Mouse (Mus musculus): ENCODE data around the gene Map2. TPM values are rescaled to one million over a fixed set of nuclear protein-coding genes. Genes with fewer than 3 reads are reported as not detected.

Gene Map2
- polyA plus RNA-seq, 1 experiment = 1.6 TPM

DNA sequence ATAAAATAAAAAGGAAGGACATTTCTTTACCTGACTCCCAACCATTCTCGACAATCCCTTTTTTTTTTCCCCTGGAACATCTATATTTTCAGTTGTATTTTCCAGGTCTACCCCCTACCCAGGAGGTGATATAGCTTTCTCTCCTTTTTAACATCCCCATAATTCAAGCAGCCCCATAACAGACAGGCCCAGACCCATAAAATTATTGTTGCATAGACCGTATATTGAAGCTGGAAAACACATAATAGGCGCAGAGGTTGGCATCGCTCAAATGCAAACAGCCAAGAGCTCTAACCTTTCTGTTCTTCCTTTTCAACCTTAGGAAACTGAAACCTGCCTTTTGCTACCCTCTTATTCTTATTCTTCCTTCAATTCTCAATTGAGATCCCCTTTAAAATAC is 211.2 kb downstream of the Map2 start:
- no peak for DNase-seq (ENCODE audit: low read depth in 1 of 2, low spot score in 2 of 2)
- no peak overlapping the region for H3K4me3 ChIP-seq (ENCODE audit: extremely low read depth, insufficient read depth, insufficient read length)
- H3K4me1 ChIP-seq (ENCODE audit: control insufficient read depth, insufficient read depth, insufficient read length) = peaks cover 6% of the 10 kb centered on the region; the same call in 1 of the 2 replicates
- 89% methylated on average over 4 of the region's 4 CpGs for WGBS
- no peak overlapping the region for H3K27ac ChIP-seq (ENCODE audit: insufficient read depth, low read length)
- no peak for TF ChIP-seq POLR2A (IDR thresholded peaks at IDR 0.05; ENCODE audit: low read depth, low read length)
- no peak for TF ChIP-seq CTCF (IDR thresholded peaks at IDR 0.05; ENCODE audit: extremely low read depth, insufficient read depth, insufficient read length, insufficient replicate concordance)
- H3K36me3 ChIP-seq (ENCODE audit: control insufficient read depth, insufficient read depth, low read length) = no peaks in the 10 kb centered on the region
- H3K27me3 ChIP-seq (ENCODE audit: control insufficient read depth, insufficient read depth, low read length) = no peaks in the 10 kb centered on the region

DNA sequence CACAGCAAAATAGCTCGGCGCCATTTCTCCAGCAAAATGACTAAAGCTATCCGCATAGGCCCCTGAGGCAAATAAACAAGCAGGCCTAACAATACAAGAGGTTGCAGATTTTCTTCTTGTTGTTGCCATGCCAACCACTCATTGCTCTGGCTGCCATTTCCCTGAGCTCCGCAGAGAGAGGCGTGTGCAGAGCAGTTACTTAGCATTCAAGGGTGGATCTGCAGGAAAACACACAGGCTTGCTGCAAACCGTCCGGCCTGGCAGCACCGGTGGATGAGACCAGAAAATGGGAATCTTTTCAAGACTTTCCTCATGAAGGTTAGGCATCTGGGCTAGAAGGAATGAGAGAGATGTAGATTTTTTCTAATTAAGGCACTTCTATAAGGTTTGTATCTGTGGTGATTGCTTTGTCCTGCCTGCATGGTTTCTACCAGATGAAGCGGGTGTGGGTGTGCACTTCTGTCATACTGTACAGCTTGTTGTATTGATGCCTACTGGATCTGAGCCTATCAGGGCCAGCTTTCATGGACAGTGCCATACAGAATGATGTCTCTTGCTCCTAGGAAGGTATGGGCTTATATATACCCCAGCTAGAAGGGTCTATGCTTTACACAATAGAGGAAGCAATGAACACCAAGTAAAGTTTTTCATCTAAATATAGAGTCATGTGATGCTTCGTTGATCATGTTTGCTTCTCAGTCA is 211.8 kb downstream of the Map2 start:
- no peaks in the 10 kb centered on the region for H3K36me3 ChIP-seq (ENCODE audit: control insufficient read depth, insufficient read depth, low read length)
- no peak overlapping the region for H3K4me3 ChIP-seq (ENCODE audit: extremely low read depth, insufficient read depth, insufficient read length)
- WGBS = 84% methylated on average over 10 of the region's 10 CpGs
- H3K27me3 ChIP-seq (ENCODE audit: control insufficient read depth, insufficient read depth, low read length) = no peaks in the 10 kb centered on the region
- peaks cover 6% of the 10 kb centered on the region; the same call in 1 of the 2 replicates for H3K4me1 ChIP-seq (ENCODE audit: control insufficient read depth, insufficient read depth, insufficient read length)
- TF ChIP-seq POLR2A (IDR thresholded peaks at IDR 0.05; ENCODE audit: low read depth, low read length) (no peak), CTCF (IDR thresholded peaks at IDR 0.05; ENCODE audit: extremely low read depth, insufficient read depth, insufficient read length, insufficient replicate concordance) (no peak)
- no peak for DNase-seq (ENCODE audit: low read depth in 1 of 2, low spot score in 2 of 2)
- no peak overlapping the region for H3K27ac ChIP-seq (ENCODE audit: insufficient read depth, low read length)

DNA sequence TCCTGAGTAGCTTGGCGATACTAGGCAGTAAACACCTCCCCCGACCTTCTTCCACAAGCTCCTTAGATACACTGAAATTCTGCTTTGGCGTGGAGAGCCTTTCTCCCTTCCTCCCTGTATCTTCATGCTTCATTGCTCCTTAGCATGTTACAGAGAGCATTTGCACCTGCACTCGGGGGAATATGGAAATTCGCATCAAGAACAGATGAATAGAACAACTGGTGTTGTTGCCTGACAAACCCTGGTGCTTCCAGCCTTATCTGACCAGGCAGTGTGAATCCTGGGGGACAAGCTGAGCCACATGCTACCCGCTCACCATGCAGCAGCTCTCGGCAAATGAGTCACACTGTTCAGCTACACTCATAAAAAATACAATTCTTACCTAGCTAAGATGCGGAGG is 213.5 kb downstream of the Map2 start:
- TF ChIP-seq POLR2A (IDR thresholded peaks at IDR 0.05; ENCODE audit: low read depth, low read length) (no peak), CTCF (IDR thresholded peaks at IDR 0.05; ENCODE audit: extremely low read depth, insufficient read depth, insufficient read length, insufficient replicate concordance) (no peak)
- Histone ChIP-seq H3K27me3 (ENCODE audit: control insufficient read depth, insufficient read depth, low read length) (no peaks in the 10 kb centered on the region), H3K4me3 (ENCODE audit: extremely low read depth, insufficient read depth, insufficient read length) (no peak overlapping the region), H3K4me1 (ENCODE audit: control insufficient read depth, insufficient read depth, insufficient read length) (peaks cover 6% of the 10 kb centered on the region; the same call in 1 of the 2 replicates), H3K36me3 (ENCODE audit: control insufficient read depth, insufficient read depth, low read length) (no peaks in the 10 kb centered on the region), H3K27ac (ENCODE audit: insufficient read depth, low read length) (no peak overlapping the region)
- no peak for DNase-seq (ENCODE audit: low read depth in 1 of 2, low spot score in 2 of 2)
- WGBS = 77% methylated on average over 8 of the region's 8 CpGs

- no peaks in the 10 kb centered on the region for H3K36me3 ChIP-seq (ENCODE audit: control insufficient read depth, insufficient read depth, low read length)
- H3K27me3 ChIP-seq (ENCODE audit: control insufficient read depth, insufficient read depth, low read length) = no peaks in the 10 kb centered on the region
- no peak for TF ChIP-seq POLR2A (IDR thresholded peaks at IDR 0.05; ENCODE audit: low read depth, low read length)
- peaks cover 3% of the 10 kb centered on the region; the same call in 1 of the 2 replicates for H3K4me1 ChIP-seq (ENCODE audit: control insufficient read depth, insufficient read depth, insufficient read length)
- no peak for DNase-seq (ENCODE audit: low read depth in 1 of 2, low spot score in 2 of 2)
- 39% methylated on average over 8 of the region's 8 CpGs for WGBS
- H3K4me3 ChIP-seq (ENCODE audit: extremely low read depth, insufficient read depth, insufficient read length) = no peak overlapping the region
- H3K27ac ChIP-seq (ENCODE audit: insufficient read depth, low read length) = no peak overlapping the region
Measured at GRCm38 (mm10) chr1:66394944-66395637, 220.0 kb downstream of the Map2 start.

GRCm38 (mm10) chr1:66395826-66396225 is 220.8 kb downstream of the Map2 start:
- Histone ChIP-seq H3K27ac (ENCODE audit: insufficient read depth, low read length) (no peak overlapping the region), H3K4me1 (ENCODE audit: control insufficient read depth, insufficient read depth, insufficient read length) (peaks cover 3% of the 10 kb centered on the region; the same call in 1 of the 2 replicates), H3K27me3 (ENCODE audit: control insufficient read depth, insufficient read depth, low read length) (no peaks in the 10 kb centered on the region), H3K4me3 (ENCODE audit: extremely low read depth, insufficient read depth, insufficient read length) (no peak overlapping the region), H3K36me3 (ENCODE audit: control insufficient read depth, insufficient read depth, low read length) (no peaks in the 10 kb centered on the region)
- whole genome bisulfite sequencing = 80% methylated on average over 2 of the region's 2 CpGs
- DNase-seq (ENCODE audit: low read depth in 1 of 2, low spot score in 2 of 2) = no peak
- TF ChIP-seq POLR2A (IDR thresholded peaks at IDR 0.05; ENCODE audit: low read depth, low read length) (no peak), CTCF (IDR thresholded peaks at IDR 0.05; ENCODE audit: extremely low read depth, insufficient read depth, insufficient read length, insufficient replicate concordance) (no peak)

DNA sequence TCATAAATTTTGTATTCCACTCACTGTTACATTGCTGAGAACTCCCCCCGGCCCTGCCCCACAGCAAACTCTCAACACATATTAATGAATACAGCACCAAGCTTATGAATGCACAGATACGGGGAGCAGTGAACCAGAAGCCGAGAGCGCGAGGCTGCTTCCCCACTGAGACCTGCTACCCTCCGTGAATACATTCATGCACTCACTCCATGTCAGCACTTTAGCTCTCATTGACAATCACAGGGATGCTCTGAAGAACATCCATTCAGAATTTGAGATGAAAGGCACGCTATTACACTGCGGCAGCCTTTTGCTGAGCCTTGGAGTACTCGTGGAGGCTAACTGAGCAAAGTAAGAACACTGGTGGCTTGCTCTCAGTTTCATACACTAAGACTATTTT is 226.8 kb downstream of the Map2 start:
- TF ChIP-seq CTCF (IDR thresholded peaks at IDR 0.05; ENCODE audit: extremely low read depth, insufficient read depth, insufficient read length, insufficient replicate concordance) (no peak), POLR2A (IDR thresholded peaks at IDR 0.05; ENCODE audit: low read depth, low read length) (no peak)
- DNase-seq (ENCODE audit: low read depth in 1 of 2, low spot score in 2 of 2) = no peak
- no peaks in the 10 kb centered on the region for H3K27me3 ChIP-seq (ENCODE audit: control insufficient read depth, insufficient read depth, low read length)
- no peak overlapping the region for H3K4me3 ChIP-seq (ENCODE audit: extremely low read depth, insufficient read depth, insufficient read length)
- peaks cover 3% of the 10 kb centered on the region; the same call in 1 of the 2 replicates for H3K4me1 ChIP-seq (ENCODE audit: control insufficient read depth, insufficient read depth, insufficient read length)
- H3K27ac ChIP-seq (ENCODE audit: insufficient read depth, low read length) = no peak overlapping the region
- 87% methylated on average over 9 of the region's 9 CpGs for WGBS
- H3K36me3 ChIP-seq (ENCODE audit: control insufficient read depth, insufficient read depth, low read length) = no peaks in the 10 kb centered on the region
